Mouse (Mus musculus): Measurements from ENCODE around the gene Tceal9.

DNA sequence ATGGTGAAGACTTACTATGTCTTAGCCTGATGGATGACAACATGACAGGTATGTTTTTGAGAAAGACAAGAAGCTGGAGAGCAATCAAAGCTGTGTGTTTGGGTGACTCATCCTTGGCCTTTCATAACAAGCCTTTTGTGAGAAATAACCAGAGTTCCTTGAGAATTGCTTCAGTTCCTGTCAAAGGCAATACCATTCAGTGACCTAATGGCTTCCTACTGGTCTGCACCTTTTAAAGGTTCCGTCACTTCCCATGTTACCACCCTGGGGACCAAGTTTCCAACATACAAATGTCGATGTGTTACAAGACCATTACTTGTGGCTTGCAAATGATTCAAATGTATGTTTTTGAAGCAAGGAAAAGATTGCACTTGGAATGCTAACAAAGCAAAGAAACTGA is 1.7 kb upstream of the Tceal9 start:
- TF ChIP-seq CTCF (IDR thresholded peaks at IDR 0.05; ENCODE audit: extremely low read depth, insufficient read depth, low read length) (no peak), POLR2A (IDR thresholded peaks at IDR 0.05; ENCODE audit: extremely low read depth, insufficient read depth, low read length) (no peak)
